Mouse (Mus musculus): ENCODE results near the gene Csn1s1. TPM values are rescaled to one million over a fixed set of nuclear protein-coding genes. Genes with fewer than 3 reads are reported as not detected.

The Csn1s1 gene
- not detected in 2 replicates for polyA plus RNA-seq (2015; fragmentation: Nextera tagmentation; extraction: Ambion mirVana)

- no peaks in the 10 kb centered on the region for H3K36me3 ChIP-seq
- no peak within 1 kb of the TSS for H3K4me2 ChIP-seq (replicated peaks)
- no peaks in the 10 kb centered on the region for H3K9me3 ChIP-seq (replicated peaks)
- H3K4me1 ChIP-seq: no peaks in the 10 kb centered on the region
- ATAC-seq (ENCODE audit: insufficient number of reproducible peaks, low FRiP score, low TSS enrichment, low read depth): no peak
- no peaks in the 10 kb centered on the region for H3K27me3 ChIP-seq
- H3K9ac ChIP-seq: no peak within 1 kb of the TSS
- no peak within 1 kb of the TSS for H3K4me3 ChIP-seq (replicated peaks)
- H3K27ac ChIP-seq (replicated peaks): no peak within 1 kb of the TSS
Measured at GRCm38 (mm10) chr5:87665908-87666307, at the start of gene Csn1s1. Csn1s1 (plus strand) TSS chr5:87666208.

GRCm38 (mm10) chr5:87622681-87623080 lies 43.3 kb upstream of the Csn1s1 start:
- H3K4me1 ChIP-seq: no peaks in the 10 kb centered on the region
- no peak for ATAC-seq (ENCODE audit: insufficient number of reproducible peaks, low FRiP score, low TSS enrichment, low read depth)
- H3K36me3 ChIP-seq: no peaks in the 10 kb centered on the region
- H3K9me3 ChIP-seq (replicated peaks): no peaks in the 10 kb centered on the region
- no peaks in the 10 kb centered on the region for H3K27me3 ChIP-seq
- no peak overlapping the region for H3K9ac ChIP-seq
- H3K27ac ChIP-seq (replicated peaks): no peak overlapping the region
- H3K4me3 ChIP-seq (replicated peaks): no peak overlapping the region
- no peak overlapping the region for H3K4me2 ChIP-seq (replicated peaks)

GRCm38 (mm10) chr5:87642787-87643186 lies 23.2 kb upstream of the Csn1s1 start:
- ATAC-seq (ENCODE audit: insufficient number of reproducible peaks, low FRiP score, low TSS enrichment, low read depth): no peak
- no peak overlapping the region for H3K9ac ChIP-seq
- no peaks in the 10 kb centered on the region for H3K27me3 ChIP-seq
- H3K36me3 ChIP-seq: no peaks in the 10 kb centered on the region
- H3K4me2 ChIP-seq (replicated peaks): no peak overlapping the region
- no peaks in the 10 kb centered on the region for H3K9me3 ChIP-seq (replicated peaks)
- H3K27ac ChIP-seq (replicated peaks): no peak overlapping the region
- H3K4me1 ChIP-seq: no peaks in the 10 kb centered on the region
- no peak overlapping the region for H3K4me3 ChIP-seq (replicated peaks)

- no peaks in the 10 kb centered on the region for H3K4me1 ChIP-seq
- no peak within 1 kb of the TSS for H3K4me3 ChIP-seq (replicated peaks)
- ATAC-seq (ENCODE audit: insufficient number of reproducible peaks, low FRiP score, low TSS enrichment, low read depth): no peak
- WGBS: 70% methylated on average over 3 of the region's 3 CpGs
- H3K9ac ChIP-seq: no peak within 1 kb of the TSS
- no peaks in the 10 kb centered on the region for H3K27me3 ChIP-seq
- no peak within 1 kb of the TSS for H3K4me2 ChIP-seq (replicated peaks)
- H3K9me3 ChIP-seq (replicated peaks): no peaks in the 10 kb centered on the region
- H3K27ac ChIP-seq (replicated peaks): no peak within 1 kb of the TSS
- no peaks in the 10 kb centered on the region for H3K36me3 ChIP-seq
Measured at GRCm38 (mm10) chr5:87699530-87699929, 33.5 kb downstream of the Csn1s1 start, which contains the start of gene Csn2. Csn2 (minus strand) TSS chr5:87699630.

GRCm38 (mm10) chr5:87705891-87706290 lies 39.9 kb downstream of the Csn1s1 start:
- 53% methylated on average over 1 of the region's 1 CpGs for WGBS
- Histone ChIP-seq H3K4me3 (replicated peaks) (no peak overlapping the region), H3K4me2 (replicated peaks) (no peak overlapping the region), H3K36me3 (no peaks in the 10 kb centered on the region), H3K9ac (no peak overlapping the region), H3K27me3 (no peaks in the 10 kb centered on the region), H3K9me3 (replicated peaks) (no peaks in the 10 kb centered on the region), H3K27ac (replicated peaks) (no peak overlapping the region), H3K4me1 (no peaks in the 10 kb centered on the region)
- ATAC-seq (ENCODE audit: insufficient number of reproducible peaks, low FRiP score, low TSS enrichment, low read depth): no peak

Other genes with a start within 250 kb of the Csn1s1 start
- gene Ugt2b38, start 242.0 kb upstream of the Csn1s1 start, polyA plus RNA-seq (2015; fragmentation: Nextera tagmentation; extraction: Ambion mirVana): not detected in 2 replicates
- 7.0 and 17.8 TPM in 2 replicates for gene Ugt2a2, start 183.9 kb upstream of the Csn1s1 start, polyA plus RNA-seq (2015; fragmentation: Nextera tagmentation; extraction: Ambion mirVana)
- gene Gm43638, start 179.4 kb upstream of the Csn1s1 start, polyA plus RNA-seq (2015; fragmentation: Nextera tagmentation; extraction: Ambion mirVana): 0.11 TPM in 1 of 2 replicates, not detected in the other
- 29.6 and 55.0 TPM in 2 replicates for gene Ugt2a1, start 175.3 kb upstream of the Csn1s1 start, polyA plus RNA-seq (2015; fragmentation: Nextera tagmentation; extraction: Ambion mirVana)
- 0.85 and 0.94 TPM in 2 replicates for gene Sult1b1, start 128.0 kb upstream of the Csn1s1 start, polyA plus RNA-seq (2015; fragmentation: Nextera tagmentation; extraction: Ambion mirVana)
- 3.7 and 5.8 TPM in 2 replicates for gene Sult1d1, start 97.2 kb upstream of the Csn1s1 start, polyA plus RNA-seq (2015; fragmentation: Nextera tagmentation; extraction: Ambion mirVana)
- gene Sult1e1, start 74.6 kb upstream of the Csn1s1 start, polyA plus RNA-seq (2015; fragmentation: Nextera tagmentation; extraction: Ambion mirVana): 10.0 and 14.1 TPM in 2 replicates
- not detected in 2 replicates for gene Csn2, start 33.4 kb downstream of the Csn1s1 start, polyA plus RNA-seq (2015; fragmentation: Nextera tagmentation; extraction: Ambion mirVana)
- not detected in 2 replicates for gene Csn1s2a, start 108.4 kb downstream of the Csn1s1 start, polyA plus RNA-seq (2015; fragmentation: Nextera tagmentation; extraction: Ambion mirVana)
- gene Csn1s2b, start 141.9 kb downstream of the Csn1s1 start, polyA plus RNA-seq (2015; fragmentation: Nextera tagmentation; extraction: Ambion mirVana): 0.08 TPM in 1 of 2 replicates, not detected in the other
- gene Prr27, start 159.5 kb downstream of the Csn1s1 start, polyA plus RNA-seq (2015; fragmentation: Nextera tagmentation; extraction: Ambion mirVana): not detected in 2 replicates
- 1.1 and 1.3 TPM in 2 replicates for gene Odam, start 218.8 kb downstream of the Csn1s1 start, polyA plus RNA-seq (2015; fragmentation: Nextera tagmentation; extraction: Ambion mirVana)

Measured in embryonic facial prominence, embryonic 15.5 days (tissue).